Mouse (Mus musculus) spleen, adult 2 months (tissue): Measurements from ENCODE around the gene Fam169b. TPM values are rescaled to one million over a fixed set of nuclear protein-coding genes. Genes with fewer than 3 reads are reported as not detected.

Source experiments
- DNase-seq, 2 experiments: peaks; one replicate each; pipeline versions ENCODE4 v3.0.0 to v3.0.0-alpha.2; 2012 to 2021; ENCODE audit warnings: low spot score in 2 of 2, low read depth in 1 of 2
- H3K27ac ChIP-seq: fragments of 200-500 bp; 2 replicates; pipeline ENCODE4 v1.5.1; 2012; ENCODE audit warnings: low read length, inconsistent platforms; ENCODE audit not compliant: insufficient read depth
- H3K27me3 ChIP-seq: fragments of 200-500 bp; 2 replicates; pipeline ENCODE4 v1.6.1; 2012; ENCODE audit warnings: mild to moderate bottlenecking, moderate library complexity, low read length, inconsistent platforms; ENCODE audit not compliant: control insufficient read depth, insufficient read depth
- H3K36me3 ChIP-seq: fragments of 200-500 bp; 2 replicates; pipeline ENCODE4 v1.6.1; 2012; ENCODE audit warnings: mild to moderate bottlenecking, low read length, inconsistent platforms; ENCODE audit not compliant: control insufficient read depth, insufficient read depth
- H3K4me1 ChIP-seq: fragments of 200-500 bp; 2 replicates; pipeline ENCODE4 v1.6.1; 2011; ENCODE audit warnings: inconsistent platforms; ENCODE audit not compliant: control insufficient read depth, insufficient read depth, insufficient read length
- H3K4me3 ChIP-seq: fragments of 200-500 bp; 2 replicates; pipeline ENCODE4 v1.5.1; 2011; ENCODE audit warnings: mild to moderate bottlenecking, inconsistent platforms; ENCODE audit not compliant: insufficient read depth, insufficient read length; ENCODE audit errors: extremely low read depth
- CTCF ChIP-seq: fragments of 200-500 bp; IDR thresholded peaks from 2 replicates; pipeline ENCODE4 v1.5.1; 2011; ENCODE audit warnings: mild to moderate bottlenecking, inconsistent platforms; ENCODE audit not compliant: insufficient read depth, insufficient read length, insufficient replicate concordance; ENCODE audit errors: extremely low read depth
- POLR2A ChIP-seq: fragments of 200-500 bp; IDR thresholded peaks from 2 replicates; pipeline ENCODE4 v1.6.1; 2011; ENCODE audit warnings: low read depth, low read length, inconsistent platforms
- WGBS: fragments of 180-500 bp; shearing (Covaris S2); methylation state at CpG from one replicate; pipeline ENCODE4 v1.1.7; 2018; 5-methylcytosine and 5-hydroxymethylcytosine counted together
- polyA plus RNA-seq: library from polyadenylated mRNA; depleted of rRNA; stranded (reverse); fragments of >200 nt; gene quantifications from 2 replicates; pipeline ENCODE4 v1.2.3, GENCODE M21; 2012

The Fam169b gene
- polyA plus RNA-seq, 1 experiment, result 27.9 TPM

GRCm38 (mm10) chr7:68263346-68264027, 10.2 kb upstream of the Fam169b start:
- Histone ChIP-seq H3K4me1 (peaks cover 11% of the 10 kb centered on the region; the same call in 1 of the 2 replicates), H3K36me3 (no peaks in the 10 kb centered on the region), H3K27ac (peak overlapping the region; percentile 10), H3K27me3 (no peaks in the 10 kb centered on the region), H3K4me3 (no peak overlapping the region; the same call in 1 of the 2 replicates)
- 41% methylated on average over 8 of the region's 8 CpGs for WGBS
- DNase-seq, result no peak
- TF ChIP-seq CTCF, result no peak
- TF ChIP-seq POLR2A, result no peak

- H3K27me3 ChIP-seq, result no peaks in the 10 kb centered on the region
- H3K27ac ChIP-seq, result peak within 1 kb of the TSS; percentile 10
- H3K4me3 ChIP-seq, result peak within 1 kb of the TSS; percentile 34; the same call in 1 of the 2 replicates
- no peak for TF ChIP-seq CTCF
- TF ChIP-seq POLR2A, result no peak
- peaks cover 11% of the 10 kb centered on the region; the same call in 1 of the 2 replicates for H3K4me1 ChIP-seq
- WGBS, result 37% methylated on average over 25 of the region's 25 CpGs
- no peak for DNase-seq
- no peaks in the 10 kb centered on the region for H3K36me3 ChIP-seq
Observed at GRCm38 (mm10) chr7:68264028-68264453, 9.6 kb upstream of the Fam169b start, which contains the start of gene Pgpep1l. Gene Pgpep1l, minus strand, starts transcription at chr7:68264233.

GRCm38 (mm10) chr7:68264531-68264930, 9.1 kb upstream of the Fam169b start:
- DNase-seq, result peak in 1 of 2 experiments; percentile 58
- 14% methylated on average over 14 of the region's 14 CpGs for WGBS
- Histone ChIP-seq H3K4me1 (peaks cover 11% of the 10 kb centered on the region; the same call in 1 of the 2 replicates), H3K4me3 (no peak overlapping the region; the same call in 1 of the 2 replicates), H3K27me3 (no peaks in the 10 kb centered on the region), H3K36me3 (no peaks in the 10 kb centered on the region), H3K27ac (peak overlapping the region; percentile 9; the same call in 1 of the 2 replicates)
- TF ChIP-seq CTCF, result no peak
- no peak for TF ChIP-seq POLR2A

GRCm38 (mm10) chr7:68265391-68265790, 8.2 kb upstream of the Fam169b start:
- Histone ChIP-seq H3K36me3 (no peaks in the 10 kb centered on the region), H3K27me3 (no peaks in the 10 kb centered on the region), H3K27ac (no peak overlapping the region), H3K4me3 (no peak overlapping the region), H3K4me1 (peaks cover 11% of the 10 kb centered on the region; the same call in 1 of the 2 replicates)
- TF ChIP-seq POLR2A (no peak), CTCF (no peak)
- no peak for DNase-seq
- 65% methylated on average over 7 of the region's 7 CpGs for WGBS

GRCm38 (mm10) chr7:68266691-68267090, 6.9 kb upstream of the Fam169b start:
- no peak for DNase-seq
- no peaks in the 10 kb centered on the region for H3K27me3 ChIP-seq
- 31% methylated on average over 6 of the region's 6 CpGs for WGBS
- peaks cover 11% of the 10 kb centered on the region; the same call in 1 of the 2 replicates for H3K4me1 ChIP-seq
- H3K27ac ChIP-seq, result no peak overlapping the region
- H3K36me3 ChIP-seq, result no peaks in the 10 kb centered on the region
- TF ChIP-seq POLR2A (no peak), CTCF (no peak)
- H3K4me3 ChIP-seq, result no peak overlapping the region

- Histone ChIP-seq H3K27ac (no peak overlapping the region), H3K4me1 (peaks cover 3% of the 10 kb centered on the region; the same call in 1 of the 2 replicates)
- TF ChIP-seq POLR2A, result no peak
- no peak for TF ChIP-seq CTCF
Observed at GRCm38 (mm10) chr7:68270551-68270950, 3.1 kb upstream of the Fam169b start.

GRCm38 (mm10) chr7:68271816-68272215, 1.8 kb upstream of the Fam169b start:
- no peaks in the 10 kb centered on the region for H3K27me3 ChIP-seq
- 83% methylated on average over 6 of the region's 6 CpGs for WGBS
- no peak overlapping the region for H3K27ac ChIP-seq

More at GRCm38 (mm10) chr7:68270551-68270950, 3.1 kb upstream of the Fam169b start:
- no peaks in the 10 kb centered on the region for H3K27me3 ChIP-seq
- DNase-seq, result no peak
- 80% methylated on average over 4 of the region's 4 CpGs for WGBS
- H3K36me3 ChIP-seq, result no peaks in the 10 kb centered on the region
- no peak overlapping the region for H3K4me3 ChIP-seq

More at GRCm38 (mm10) chr7:68271816-68272215, 1.8 kb upstream of the Fam169b start:
- TF ChIP-seq POLR2A, result no peak
- no peak for TF ChIP-seq CTCF
- Histone ChIP-seq H3K36me3 (no peaks in the 10 kb centered on the region), H3K4me1 (peaks cover 3% of the 10 kb centered on the region; the same call in 1 of the 2 replicates), H3K4me3 (no peak overlapping the region)
- no peak for DNase-seq
